Mouse (Mus musculus): ENCODE measurements around the gene Nos3.

- TF ChIP-seq ETS1 (conservative IDR thresholded peaks at IDR 0.05; ENCODE audit: low read depth, low read length) (no peak), CTCF (conservative IDR thresholded peaks at IDR 0.05 in 1 of 2, IDR thresholded peaks at IDR 0.05 in 1 of 2; ENCODE audit: low read depth in 2 of 2, low read length in 2 of 2) (no peak), EP300 (IDR thresholded peaks at IDR 0.05; ENCODE audit: low read length) (no peak), JUND (conservative IDR thresholded peaks at IDR 0.05; ENCODE audit: low read depth, low read length) (no peak), MAZ (IDR thresholded peaks at IDR 0.05; ENCODE audit: low read depth, low read length) (no peak), POLR2A (IDR thresholded peaks at IDR 0.05; ENCODE audit: low read depth, low read length) (no peak), USF1 (IDR thresholded peaks at IDR 0.05; ENCODE audit: low read depth, low read length) (no peak), POLR2AphosphoS2 (IDR thresholded peaks at IDR 0.05; ENCODE audit: low read depth, low read length) (no peak), UBTF (IDR thresholded peaks at IDR 0.05; ENCODE audit: low read depth, low read length) (no peak), ELF1 (IDR thresholded peaks at IDR 0.05; ENCODE audit: low read depth, low read length) (no peak)
These were observed 35.1 kb downstream of the Nos3 start for GRCm38 (mm10) chr5:24399686-24400085.

Data from CH12.LX (cell line).